Mouse (Mus musculus) testis, postnatal 14 days (tissue): Measurements from ENCODE around the gene Lingo4.

ENCODE experiments used
- DNase-seq: peaks from one replicate; pipeline ENCODE4 v3.0.0; 2021; ENCODE audit warnings: low spot score

Lingo4 gene

GRCm38 (mm10) chr3:94387391-94387790 lies 10.9 kb upstream of the Lingo4 start:
- no peak for DNase-seq

GRCm38 (mm10) chr3:94388047-94388446 lies 10.3 kb upstream of the Lingo4 start:
- DNase-seq, result no peak

- no peak for DNase-seq
Measured at GRCm38 (mm10) chr3:94389420-94389819, 8.9 kb upstream of the Lingo4 start.

- no peak for DNase-seq
Measured at GRCm38 (mm10) chr3:94391001-94391400, 7.3 kb upstream of the Lingo4 start.

- DNase-seq, result no peak
Measured at GRCm38 (mm10) chr3:94392128-94392527, 6.2 kb upstream of the Lingo4 start.

GRCm38 (mm10) chr3:94393049-94393448 lies 5.3 kb upstream of the Lingo4 start:
- DNase-seq, result no peak

- peak; percentile 36 for DNase-seq
Measured at GRCm38 (mm10) chr3:94396336-94396735, 2.0 kb upstream of the Lingo4 start.

GRCm38 (mm10) chr3:94396851-94397250 lies 1.5 kb upstream of the Lingo4 start:
- no peak for DNase-seq

- no peak for DNase-seq
Measured at GRCm38 (mm10) chr3:94398943-94399481, 695 bp downstream of the Lingo4 start.

- DNase-seq, result no peak
Measured at GRCm38 (mm10) chr3:94399663-94400310, 1.5 kb downstream of the Lingo4 start.

GRCm38 (mm10) chr3:94402451-94402850 lies 4.1 kb downstream of the Lingo4 start:
- DNase-seq, result no peak

GRCm38 (mm10) chr3:94404366-94405054 lies 6.2 kb downstream of the Lingo4 start:
- no peak for DNase-seq

- no peak for DNase-seq
Measured at GRCm38 (mm10) chr3:94405561-94405960, 7.2 kb downstream of the Lingo4 start.

GRCm38 (mm10) chr3:94412530-94412929 lies 14.2 kb downstream of the Lingo4 start:
- DNase-seq, result no peak

- peak; percentile 98 for DNase-seq
Measured at GRCm38 (mm10) chr3:94413031-94413679, 14.8 kb downstream of the Lingo4 start, which contains the start of gene Tdrkh. Gene Tdrkh, plus strand, starts transcription at chr3:94413273.

- no peak for DNase-seq
Measured at GRCm38 (mm10) chr3:94430980-94431379, 32.7 kb downstream of the Lingo4 start.

- DNase-seq, result no peak
Measured at GRCm38 (mm10) chr3:94434305-94434704, 36.0 kb downstream of the Lingo4 start.

GRCm38 (mm10) chr3:94436420-94436819 lies 38.1 kb downstream of the Lingo4 start:
- no peak for DNase-seq

- DNase-seq, result no peak
Measured at GRCm38 (mm10) chr3:94441182-94441581, 42.9 kb downstream of the Lingo4 start.

- peak; percentile 95 for DNase-seq
Measured at GRCm38 (mm10) chr3:94442951-94443596, 44.8 kb downstream of the Lingo4 start, which contains the start of gene Mrpl9. Gene Mrpl9, plus strand, starts transcription at chr3:94443318.

GRCm38 (mm10) chr3:94443597-94443964 lies 45.3 kb downstream of the Lingo4 start, which contains the start of gene Oaz3:
Gene Oaz3, minus strand, starts transcription at chr3:94443915.
- DNase-seq, result no peak

- no peak for DNase-seq
Measured at GRCm38 (mm10) chr3:94449377-94449776, 51.1 kb downstream of the Lingo4 start.
